Mouse (Mus musculus) T-helper 1 cell (primary cell): ENCODE measurements around the gene Hrh1.
"Not testable (repeated sequence)": the region's sequence is repeated elsewhere in the genome, so short reads cannot be mapped to it uniquely, and the experiment has no call there.

ENCODE experiments used
- in situ Hi-C: fragments of 300-600 bp; cut with MboI, MseI; formaldehyde crosslinking; loops from one replicate; pipeline ENCODE4 v1.15.1; 2025; ENCODE audit warnings: high pct_unique_total_duplicates

Hrh1 gene

GRCm38 (mm10) chr6:114461536-114461935 is 63.8 kb downstream of the Hrh1 start:
- in situ Hi-C loops = no loop called here

GRCm38 (mm10) chr6:114462747-114463146 is 65.0 kb downstream of the Hrh1 start:
- in situ Hi-C loops = no loop called here

DNA sequence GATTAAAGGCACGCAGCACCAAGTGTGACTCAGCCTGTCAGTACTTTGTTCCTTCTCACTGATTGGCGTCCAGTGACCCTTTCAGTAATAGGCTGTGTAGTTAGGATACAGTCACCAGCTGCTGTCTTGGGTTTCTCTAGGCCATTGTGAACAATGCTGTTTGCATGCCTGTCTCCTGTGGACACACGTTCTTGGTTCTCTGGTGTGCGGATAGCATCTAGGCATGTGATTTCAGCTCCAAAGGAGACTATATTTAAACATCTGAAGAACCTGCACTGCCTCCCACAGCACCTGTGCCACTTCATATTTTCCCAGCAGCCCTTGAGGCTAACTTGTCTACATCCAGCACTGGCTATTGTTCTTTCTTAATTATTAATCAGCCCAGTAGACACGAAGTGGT is 75.8 kb downstream of the Hrh1 start:
- in situ Hi-C loops = no loop called here

DNA sequence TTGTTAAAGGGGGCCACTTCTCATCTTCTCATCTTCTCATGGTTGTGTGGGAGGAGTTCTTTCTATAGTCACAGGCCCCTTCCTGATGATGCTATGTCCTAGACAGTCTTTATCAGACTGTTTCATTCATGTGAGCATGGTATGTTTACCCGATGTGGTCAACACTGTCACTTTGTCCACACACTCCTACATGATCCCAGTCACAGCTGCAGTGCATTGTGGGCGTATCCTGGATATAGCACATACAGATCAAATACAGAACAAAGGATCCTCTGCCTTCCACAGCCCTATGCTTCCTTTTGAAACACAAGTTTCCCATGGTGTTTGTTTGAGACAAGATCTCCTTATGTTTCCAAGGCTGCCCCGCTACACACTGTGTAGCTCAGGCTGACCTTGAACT is 76.3 kb downstream of the Hrh1 start:
- in situ Hi-C loops = no loop called here

GRCm38 (mm10) chr6:114474911-114475310 is 77.2 kb downstream of the Hrh1 start:
- in situ Hi-C loops = no loop called here

- in situ Hi-C loops = no loop called here
These were observed 81.0 kb downstream of the Hrh1 start for GRCm38 (mm10) chr6:114478771-114479170.

DNA sequence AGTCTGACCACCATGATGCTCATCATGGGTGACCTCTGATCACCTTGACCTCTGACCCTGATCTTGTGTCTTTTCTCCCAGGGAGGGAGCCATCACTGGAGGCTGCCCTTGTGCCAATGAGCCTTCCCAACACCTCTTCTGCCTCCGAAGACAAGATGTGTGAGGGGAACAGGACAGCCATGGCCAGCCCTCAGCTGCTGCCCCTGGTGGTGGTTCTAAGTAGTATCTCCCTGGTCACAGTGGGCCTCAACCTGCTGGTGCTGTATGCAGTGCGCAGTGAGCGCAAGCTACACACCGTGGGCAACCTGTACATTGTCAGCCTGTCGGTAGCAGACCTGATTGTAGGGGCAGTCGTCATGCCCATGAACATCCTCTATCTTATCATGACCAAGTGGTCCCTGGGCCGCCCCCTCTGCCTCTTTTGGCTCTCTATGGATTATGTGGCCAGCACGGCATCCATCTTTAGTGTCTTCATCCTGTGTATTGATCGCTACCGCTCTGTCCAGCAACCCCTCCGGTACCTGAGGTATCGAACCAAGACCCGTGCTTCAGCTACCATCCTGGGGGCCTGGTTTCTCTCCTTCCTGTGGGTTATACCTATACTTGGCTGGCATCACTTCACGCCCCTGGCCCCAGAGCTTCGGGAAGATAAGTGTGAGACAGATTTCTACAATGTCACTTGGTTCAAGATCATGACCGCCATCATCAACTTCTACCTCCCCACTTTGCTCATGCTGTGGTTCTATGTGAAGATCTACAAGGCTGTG is 82.1 kb downstream of the Hrh1 start:
- in situ Hi-C loops = no loop called here

- in situ Hi-C loops = no loop called here
These were observed 91.6 kb downstream of the Hrh1 start for GRCm38 (mm10) chr6:114489371-114489770.

DNA sequence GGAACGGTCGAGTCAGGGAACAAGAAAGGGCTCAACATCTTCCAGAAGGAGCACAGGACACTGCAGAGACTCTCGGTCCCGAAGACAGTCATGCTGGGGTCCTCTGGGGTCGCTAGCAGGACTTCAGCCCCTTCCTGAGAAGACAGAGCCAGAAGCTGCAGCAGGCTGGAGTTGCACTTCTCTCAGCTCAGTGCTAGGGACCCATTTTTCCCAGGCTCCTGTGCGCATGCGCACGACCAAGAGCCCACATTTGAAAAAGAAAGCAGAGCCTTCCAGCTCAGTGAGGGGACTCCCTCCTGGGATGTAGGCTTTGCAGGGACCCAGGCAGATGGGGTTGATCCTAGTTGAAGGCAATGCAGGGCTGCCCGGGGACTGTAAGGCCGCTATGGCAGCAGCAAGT is 94.9 kb downstream of the Hrh1 start:
- in situ Hi-C loops = loop anchor here (5.0 kb wide), 2 partner anchors 40 to 120 kb away; no protein-coding TSS in a partner anchor

- in situ Hi-C loops = loop anchor here (5.0 kb wide), 2 partner anchors 37 to 117 kb away; no protein-coding TSS in a partner anchor
These were observed 97.3 kb downstream of the Hrh1 start for GRCm38 (mm10) chr6:114494987-114495386.

- in situ Hi-C loops = not testable (repeated sequence)
These were observed 116.3 kb downstream of the Hrh1 start for GRCm38 (mm10) chr6:114514038-114514437.

- in situ Hi-C loops = loop anchor here (5.0 kb wide), 1 partner anchor 34 kb away; no protein-coding TSS in a partner anchor
These were observed 131.0 kb downstream of the Hrh1 start for GRCm38 (mm10) chr6:114528709-114529108.
